Mouse (Mus musculus) MEL (cell line): ENCODE measurements at regions not wholly inside any gene's neighbourhood (a gene's known extent, or its start where the extent isn't known, plus 50 kb on each side); places are given as distances from the start of the nearest gene placed in this dataset.

Experiments
- CTCF ChIP-seq, 3 experiments: IDR thresholded peaks in 2 of 3; conservative IDR thresholded peaks in 1 of 3; 2 replicates each; pipeline ENCODE4 v1.5.1; 2011 to 2012; ENCODE audit warnings: low read length in 3 of 3, low read depth in 2 of 3, mild to moderate bottlenecking in 2 of 3, improper control_type of control experiment in 1 of 3, inconsistent platforms in 1 of 3, mixed read lengths in 1 of 3, moderate library complexity in 1 of 3; ENCODE audit not compliant: control insufficient read depth in 1 of 3, insufficient read depth in 1 of 3, poor library complexity in 1 of 3, severe bottlenecking in 1 of 3
- E2F4 ChIP-seq: IDR thresholded peaks from 2 replicates; pipeline ENCODE4 v1.6.1; 2011; ENCODE audit warnings: low read depth, low read length, improper control_type of control experiment, borderline replicate concordance
- MYC ChIP-seq: IDR thresholded peaks from 2 replicates; pipeline ENCODE4 v1.6.1; 2011; ENCODE audit warnings: low read depth, mild to moderate bottlenecking, low read length, improper control_type of control experiment, moderate library complexity
- POLR2A ChIP-seq, 2 experiments: IDR thresholded peaks; 2 replicates each; pipeline ENCODE4 v1.6.1; 2011 to 2012; ENCODE audit warnings: low read length in 2 of 2, mild to moderate bottlenecking in 2 of 2, control low read depth in 1 of 2, improper control_type of control experiment in 1 of 2, low read depth in 1 of 2, moderate library complexity in 1 of 2; ENCODE audit not compliant: control insufficient read depth in 1 of 2, insufficient read depth in 1 of 2, poor library complexity in 1 of 2
- SIN3A ChIP-seq: IDR thresholded peaks from 2 replicates; pipeline ENCODE4 v1.6.1; 2012; ENCODE audit warnings: low read length, improper control_type of control experiment, inconsistent platforms

- TF ChIP-seq POLR2A (IDR thresholded peaks at IDR 0.05; ENCODE audit: control insufficient read depth in 1 of 2, insufficient read depth in 1 of 2, low read depth in 1 of 2, low read length in 2 of 2, poor library complexity in 1 of 2): no peak
- no peak for TF ChIP-seq SIN3A
- no peak for TF ChIP-seq E2F4
- TF ChIP-seq CTCF (IDR thresholded peaks at IDR 0.05 in 2 of 3, conservative IDR thresholded peaks at IDR 0.05 in 1 of 3; ENCODE audit: control insufficient read depth in 1 of 3, insufficient read depth in 1 of 3, low read depth in 2 of 3, low read length in 3 of 3, poor library complexity in 1 of 3, severe bottlenecking in 1 of 3): no peak
- no peak for TF ChIP-seq MYC
Measured at GRCm38 (mm10) chr12:33675508-33675907, 246.1 kb downstream of the Twistnb start.
